Mouse (Mus musculus) C2C12 (cell line): ENCODE measurements around the gene Tent5c. TPM values are rescaled to one million over a fixed set of nuclear protein-coding genes. Genes with fewer than 3 reads are reported as not detected.

Experiments
- H3K27me3 ChIP-seq: one replicate; pipeline ENCODE4 v1.6.1; 2011; ENCODE audit not compliant: control insufficient read depth, insufficient read depth, insufficient read length
- H3K36me3 ChIP-seq: one replicate; pipeline ENCODE4 v1.6.1; 2011; ENCODE audit not compliant: control insufficient read depth, insufficient read depth
- H3K4me3 ChIP-seq: one replicate; pipeline ENCODE4 v1.5.1; 2011; ENCODE audit warnings: mild to moderate bottlenecking, control low read depth; ENCODE audit not compliant: poor library complexity, insufficient read depth, severe bottlenecking
- H3K79me2 ChIP-seq: one replicate; pipeline ENCODE4 v1.6.1; 2011; ENCODE audit not compliant: control insufficient read depth, insufficient read depth
- H3K79me3 ChIP-seq: one replicate; pipeline ENCODE4 v1.6.1; 2011; ENCODE audit warnings: low read depth, control low read depth
- H3ac ChIP-seq: one replicate; pipeline ENCODE3; 2011; ENCODE audit warnings: low read depth; ENCODE audit not compliant: control insufficient read depth, insufficient read length
- CEBPB ChIP-seq: IDR thresholded peaks from one replicate; pipeline ENCODE4 v1.6.1; 2011; ENCODE audit warnings: low read depth, mild to moderate bottlenecking, control low read depth, moderate library complexity
- CTCF ChIP-seq: IDR thresholded peaks from one replicate; pipeline ENCODE4 v1.5.1; 2011; ENCODE audit not compliant: control insufficient read depth, insufficient read depth, insufficient read length
- FOSL1 ChIP-seq: IDR thresholded peaks from one replicate; pipeline ENCODE4 v1.8.0; 2011; ENCODE audit warnings: mild to moderate bottlenecking, low read length; ENCODE audit not compliant: poor library complexity, insufficient read depth, severe bottlenecking
- MAX ChIP-seq: IDR thresholded peaks from one replicate; pipeline ENCODE4 v1.6.1; 2011; ENCODE audit warnings: mild to moderate bottlenecking, control low read depth
- MYOD1 ChIP-seq: IDR thresholded peaks from one replicate; pipeline ENCODE4 v1.6.1; 2011; ENCODE audit warnings: low read depth; ENCODE audit not compliant: control insufficient read depth, insufficient read length
- MYOG ChIP-seq: IDR thresholded peaks from one replicate; pipeline ENCODE4 v1.6.1; 2011; ENCODE audit not compliant: control insufficient read depth, insufficient read length; ENCODE audit errors: extremely low read depth
- USF1 ChIP-seq: IDR thresholded peaks from one replicate; pipeline ENCODE4 v1.6.1; 2011; ENCODE audit warnings: low read depth, mild to moderate bottlenecking, control low read depth, moderate library complexity
- polyA plus RNA-seq: library from polyadenylated mRNA; unstranded; fragments of >200 nt; fragmentation: generic; extraction: Trizol; gene quantifications from one replicate; pipeline ENCODE4 v1.2.1, GENCODE M21; 2012; ENCODE audit warnings: missing spikeins

The Tent5c gene
- polyA plus RNA-seq, 1 experiment = 0.21 TPM

DNA sequence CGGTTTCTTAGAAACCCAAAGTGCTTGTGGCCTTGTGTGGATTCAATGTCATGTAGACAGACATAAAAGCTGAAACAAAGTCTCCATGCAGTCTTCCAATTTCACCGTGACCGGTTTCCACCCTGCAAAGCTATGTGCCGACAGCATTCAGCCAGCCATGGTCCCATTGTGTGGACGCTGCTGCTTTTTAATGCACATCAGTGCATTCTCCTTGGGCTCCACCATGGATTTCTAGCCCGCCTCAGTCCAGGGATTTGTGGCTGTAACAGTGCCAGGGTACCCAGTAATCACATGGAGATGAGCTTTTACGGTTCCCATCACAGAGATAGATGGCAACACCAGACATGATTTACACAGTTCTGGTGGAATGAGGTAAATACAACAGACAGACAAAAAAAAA is 14.6 kb downstream of the Tent5c start:
- no peaks in the 10 kb centered on the region for H3K27me3 ChIP-seq
- no peaks in the 10 kb centered on the region for H3K79me3 ChIP-seq
- no peak overlapping the region for H3K4me3 ChIP-seq
- H3K79me2 ChIP-seq = no peaks in the 10 kb centered on the region
- no peak for TF ChIP-seq CTCF
- H3ac ChIP-seq = no peak overlapping the region
- no peaks in the 10 kb centered on the region for H3K36me3 ChIP-seq

DNA sequence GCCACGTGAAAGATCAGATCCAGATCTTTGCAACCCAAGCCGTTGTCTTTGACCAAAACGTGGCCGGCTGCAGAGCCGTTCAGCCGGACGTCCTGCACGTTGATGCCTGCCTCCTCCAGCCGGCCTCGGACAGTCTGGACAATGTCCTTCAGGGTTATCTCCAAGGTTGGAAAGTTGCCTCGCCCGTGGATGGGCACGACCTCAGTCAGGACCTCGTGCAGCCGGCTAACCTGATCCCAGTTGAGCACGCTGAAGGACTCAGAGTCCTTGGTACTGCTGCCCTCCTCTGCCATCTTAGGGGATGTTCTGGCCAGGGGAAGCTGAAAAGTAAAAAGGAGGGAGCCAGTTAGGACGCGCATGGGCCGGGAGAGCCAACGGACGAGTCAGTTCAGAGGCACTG is 16.0 kb downstream of the Tent5c start:
- Histone ChIP-seq H3K36me3 (no peaks in the 10 kb centered on the region), H3K79me3 (no peaks in the 10 kb centered on the region), H3K27me3 (no peaks in the 10 kb centered on the region), H3ac (no peak overlapping the region), H3K79me2 (no peaks in the 10 kb centered on the region), H3K4me3 (no peak overlapping the region)
- no peak for TF ChIP-seq MAX
- no peak for TF ChIP-seq USF1
- no peak for TF ChIP-seq MYOG
- TF ChIP-seq FOSL1 = no peak
- TF ChIP-seq CEBPB = no peak
- TF ChIP-seq CTCF = no peak
- no peak for TF ChIP-seq MYOD1

- TF ChIP-seq CEBPB = no peak
- TF ChIP-seq MYOD1 = no peak
- no peak for TF ChIP-seq CTCF
- TF ChIP-seq FOSL1 = no peak
- no peak for TF ChIP-seq MYOG
- TF ChIP-seq USF1 = no peak
- no peak for TF ChIP-seq MAX
- Histone ChIP-seq H3ac (no peak overlapping the region), H3K4me3 (no peak overlapping the region), H3K27me3 (no peaks in the 10 kb centered on the region), H3K36me3 (no peaks in the 10 kb centered on the region), H3K79me2 (no peaks in the 10 kb centered on the region), H3K79me3 (no peaks in the 10 kb centered on the region)
Measured at GRCm38 (mm10) chr3:100470902-100471301, 18.2 kb downstream of the Tent5c start.

GRCm38 (mm10) chr3:100470101-100470500 is 19.0 kb downstream of the Tent5c start:
- H3K79me2 ChIP-seq = no peaks in the 10 kb centered on the region
- H3K27me3 ChIP-seq = no peaks in the 10 kb centered on the region
- no peak overlapping the region for H3K4me3 ChIP-seq
- H3K79me3 ChIP-seq = no peaks in the 10 kb centered on the region
- no peaks in the 10 kb centered on the region for H3K36me3 ChIP-seq
- TF ChIP-seq CTCF (no peak), USF1 (no peak), MYOG (no peak), MYOD1 (no peak), CEBPB (no peak), FOSL1 (no peak), MAX (no peak)
- no peak overlapping the region for H3ac ChIP-seq

DNA sequence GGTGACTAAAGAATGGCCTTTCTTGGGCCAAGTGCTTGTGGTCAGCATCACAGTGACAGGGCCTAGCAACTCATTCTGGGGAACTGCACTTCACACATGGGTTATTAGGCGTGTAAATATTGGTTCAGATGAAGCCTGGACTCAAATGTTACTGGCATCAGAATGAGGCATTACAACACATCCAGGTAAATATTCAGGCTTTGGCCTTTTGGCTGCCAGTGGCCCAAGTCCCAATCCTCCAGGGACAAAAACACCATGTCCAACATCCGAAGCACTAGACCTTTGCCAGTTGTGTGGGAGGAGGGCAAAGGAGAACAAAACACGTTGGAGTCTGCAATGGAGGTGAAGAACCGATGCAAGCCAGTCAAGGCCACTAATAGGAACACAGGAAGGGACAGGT is 22.6 kb downstream of the Tent5c start:
- Histone ChIP-seq H3ac (no peak overlapping the region), H3K79me3 (no peaks in the 10 kb centered on the region), H3K79me2 (no peaks in the 10 kb centered on the region), H3K36me3 (no peaks in the 10 kb centered on the region), H3K4me3 (no peak overlapping the region), H3K27me3 (no peaks in the 10 kb centered on the region)
- TF ChIP-seq MYOG (no peak), MYOD1 (no peak), MAX (no peak), USF1 (no peak), FOSL1 (no peak), CTCF (no peak), CEBPB (no peak)

GRCm38 (mm10) chr3:100464596-100464995 is 24.5 kb downstream of the Tent5c start:
- Histone ChIP-seq H3K27me3 (no peaks in the 10 kb centered on the region), H3K79me2 (no peaks in the 10 kb centered on the region), H3K4me3 (no peak overlapping the region), H3K79me3 (no peaks in the 10 kb centered on the region), H3ac (no peak overlapping the region), H3K36me3 (no peaks in the 10 kb centered on the region)
- no peak for TF ChIP-seq MYOD1
- no peak for TF ChIP-seq MAX
- TF ChIP-seq FOSL1 = no peak
- TF ChIP-seq CEBPB = no peak
- TF ChIP-seq MYOG = no peak
- no peak for TF ChIP-seq USF1
- no peak for TF ChIP-seq CTCF
